Mouse (Mus musculus) neural tube, embryonic 12.5 days (tissue): Measurements from ENCODE around the gene Kdm2a. TPM values are rescaled to one million over a fixed set of nuclear protein-coding genes. Genes with fewer than 3 reads are reported as not detected.

Experiments used
- ATAC-seq: fragments of 200-750 bp; cut with Nextera tagmentation; 2 replicates; pipeline ENCODE4 v1.8.0; 2017; ENCODE audit warnings: low read depth, mild to moderate bottlenecking, moderate TSS enrichment, moderate library complexity; ENCODE audit not compliant: low FRiP score
- H3K27ac ChIP-seq: fragments of 300-500 bp; sonication (generic); 2 replicates; pipeline ENCODE4 v1.5.1; 2016
- H3K27me3 ChIP-seq: fragments of 300-500 bp; sonication (generic); replicated peaks from 2 replicates; pipeline ENCODE4 v1.6.1; 2016; ENCODE audit warnings: mild to moderate bottlenecking
- H3K36me3 ChIP-seq: fragments of 300-500 bp; sonication (generic); 2 replicates; pipeline ENCODE4 v1.6.1; 2016; ENCODE audit warnings: mild to moderate bottlenecking
- H3K4me1 ChIP-seq: fragments of 300-500 bp; sonication (generic); 2 replicates; pipeline ENCODE4 v1.6.1; 2016
- H3K4me2 ChIP-seq: fragments of 300-500 bp; sonication (generic); replicated peaks from 2 replicates; pipeline ENCODE4 v1.6.1; 2016; ENCODE audit warnings: mild to moderate bottlenecking
- H3K4me3 ChIP-seq: fragments of 300-500 bp; sonication (generic); 2 replicates; pipeline ENCODE4 v1.5.1; 2016
- H3K9ac ChIP-seq: fragments of 300-500 bp; sonication (generic); 2 replicates; pipeline ENCODE4 v1.6.1; 2016; ENCODE audit warnings: mild to moderate bottlenecking
- H3K9me3 ChIP-seq: fragments of 300-500 bp; sonication (generic); 2 replicates; pipeline ENCODE4 v1.6.1; 2016; ENCODE audit warnings: mild to moderate bottlenecking
- WGBS: fragments of 180-500 bp; shearing (Covaris S2); methylation state at CpG from one replicate; pipeline ENCODE4 v1.1.7; 2016; 5-methylcytosine and 5-hydroxymethylcytosine counted together
- polyA plus RNA-seq: library from polyadenylated mRNA; unstranded; fragments of >200 nt; fragmentation: Nextera tagmentation; extraction: Ambion mirVana; gene quantifications from 2 replicates; pipeline ENCODE4 v1.2.1, GENCODE M21; 2016

The Kdm2a gene
- polyA plus RNA-seq, 1 experiment from 2014 or later = 51.7 TPM

DNA sequence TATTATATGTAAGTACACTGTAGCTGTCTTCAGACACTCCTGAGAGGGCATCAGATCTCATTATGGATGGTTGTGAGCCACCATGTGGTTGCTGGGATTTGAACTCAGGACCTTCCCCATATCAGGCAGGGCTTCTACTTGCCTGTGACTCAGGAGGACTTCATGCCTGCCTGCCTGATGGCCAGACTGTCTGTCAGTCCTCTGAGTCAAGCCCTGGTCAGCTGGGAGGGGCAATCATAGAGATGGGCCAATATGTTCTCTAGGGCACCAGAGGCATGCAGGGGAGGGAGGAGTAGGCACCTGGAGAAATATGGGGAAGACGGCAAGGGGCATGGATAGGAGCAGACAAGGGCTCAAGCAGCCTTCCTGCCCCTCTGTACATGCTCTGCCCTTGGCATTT, 36.9 kb upstream of the Kdm2a start:
- 90% methylated on average over 1 of the region's 1 CpGs for WGBS
- H3K9ac ChIP-seq = no peak overlapping the region
- no peak for ATAC-seq
- peaks cover 19% of the 10 kb centered on the region for H3K27me3 ChIP-seq
- 0 out of 2 replicates have a peak, but pooled peaks cover 5% of the 10 kb centered on the region for H3K9me3 ChIP-seq
- no peaks in the 10 kb centered on the region for H3K36me3 ChIP-seq
- H3K27ac ChIP-seq = no peak overlapping the region
- peaks cover 11% of the 10 kb centered on the region for H3K4me1 ChIP-seq
- no peak overlapping the region for H3K4me3 ChIP-seq
- no peak overlapping the region for H3K4me2 ChIP-seq

DNA sequence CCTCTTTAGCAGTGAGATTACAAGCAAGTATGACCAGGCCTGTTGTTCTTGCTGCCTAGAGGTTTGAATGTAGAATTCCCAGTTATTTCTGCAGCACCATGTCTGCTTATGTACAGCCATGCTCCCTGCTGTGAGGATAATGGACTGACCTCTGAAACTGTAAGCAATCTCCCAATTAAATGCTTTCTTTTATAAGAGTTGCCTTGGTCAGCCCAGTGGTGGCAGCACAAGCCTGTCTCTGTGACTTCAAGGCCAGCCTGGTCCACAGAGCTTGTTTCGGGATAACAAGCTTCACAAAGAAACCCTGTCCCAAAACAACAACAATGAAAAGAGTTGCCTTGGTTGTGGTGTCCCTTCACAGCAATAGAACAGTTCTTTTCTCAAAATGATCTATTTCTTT, 35.7 kb upstream of the Kdm2a start:
- Histone ChIP-seq H3K27ac (no peak overlapping the region), H3K4me3 (no peak overlapping the region), H3K9ac (no peak overlapping the region), H3K4me1 (no peaks in the 10 kb centered on the region), H3K27me3 (peaks cover 7% of the 10 kb centered on the region), H3K4me2 (no peak overlapping the region), H3K36me3 (no peaks in the 10 kb centered on the region), H3K9me3 (0 out of 2 replicates have a peak, but pooled peaks cover 5% of the 10 kb centered on the region)
- WGBS = 88% methylated on average over 1 of the region's 1 CpGs
- no peak for ATAC-seq

DNA sequence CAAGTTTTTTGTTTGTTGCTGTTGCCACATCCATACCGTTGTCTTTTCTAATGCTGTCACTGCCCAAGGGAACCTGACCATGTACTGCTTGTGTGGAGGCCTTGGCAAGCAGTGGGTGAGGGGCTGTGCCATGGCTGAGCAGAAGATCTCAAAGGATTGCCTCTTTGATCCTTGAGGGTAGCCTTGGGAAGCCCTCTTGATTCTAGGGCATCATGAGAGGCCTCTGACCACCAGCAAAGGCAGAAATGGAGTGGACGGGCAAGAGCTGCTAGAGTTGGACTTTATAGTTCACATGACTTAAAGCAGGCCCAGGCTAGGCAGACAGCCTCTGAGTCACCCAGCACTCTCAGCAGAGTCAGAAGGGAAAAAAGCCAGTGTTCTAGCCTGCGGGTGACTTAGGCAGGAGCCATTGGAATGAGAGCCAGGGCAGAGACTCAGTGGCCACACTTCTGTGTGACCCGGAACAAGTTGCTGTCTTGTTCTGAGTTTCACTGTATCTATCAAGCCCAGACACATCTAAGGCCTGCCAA, 32.1 kb upstream of the Kdm2a start:
- no peak for ATAC-seq
- Histone ChIP-seq H3K4me2 (no peak overlapping the region), H3K9ac (no peak overlapping the region), H3K4me1 (no peaks in the 10 kb centered on the region), H3K27ac (no peak overlapping the region), H3K27me3 (no peaks in the 10 kb centered on the region), H3K9me3 (no peaks in the 10 kb centered on the region), H3K4me3 (no peak overlapping the region), H3K36me3 (no peaks in the 10 kb centered on the region)
- WGBS = 90% methylated on average over 4 of the region's 4 CpGs

DNA sequence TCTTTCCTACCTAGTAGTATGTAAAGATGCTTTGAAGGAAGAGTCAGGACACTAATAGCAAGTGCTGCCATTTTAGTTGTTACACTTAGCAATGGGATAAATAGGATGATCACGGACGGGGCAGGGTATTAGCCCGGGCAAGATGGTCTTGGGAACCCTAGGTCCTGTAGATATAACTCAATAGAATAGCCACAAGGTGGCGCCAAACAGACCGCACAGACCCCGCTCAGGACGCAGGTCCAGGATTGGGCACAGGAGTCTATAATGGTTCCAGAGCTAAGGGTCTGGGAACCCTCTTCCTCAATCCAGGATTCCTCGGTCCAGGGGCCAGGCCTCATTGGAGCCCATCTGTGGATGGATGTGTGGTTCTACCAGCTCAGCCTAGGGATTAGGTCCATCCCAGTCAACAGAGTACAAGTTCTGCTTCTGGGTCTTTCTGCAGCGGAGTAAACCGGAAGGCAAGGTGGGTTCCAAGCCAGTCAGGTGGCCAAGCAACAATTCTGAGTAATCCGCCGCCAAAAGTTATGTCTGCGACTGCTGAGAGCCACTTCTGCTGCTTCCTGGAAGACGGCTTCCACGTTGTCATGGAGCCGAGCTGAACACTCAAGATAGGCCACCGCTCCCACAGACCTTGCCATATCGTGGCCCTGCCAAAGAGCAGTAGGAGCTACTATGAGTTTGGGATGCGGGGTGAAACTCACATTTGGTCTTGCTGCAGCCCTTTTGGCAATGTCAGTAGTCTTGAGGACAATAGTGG, 27.7 kb upstream of the Kdm2a start:
- Histone ChIP-seq H3K4me2 (no peak overlapping the region), H3K27ac (no peak overlapping the region), H3K27me3 (no peaks in the 10 kb centered on the region), H3K9ac (no peak overlapping the region), H3K36me3 (no peaks in the 10 kb centered on the region), H3K4me3 (no peak overlapping the region), H3K9me3 (no peaks in the 10 kb centered on the region), H3K4me1 (no peaks in the 10 kb centered on the region)
- no peak for ATAC-seq
- WGBS = 75% methylated on average over 19 of the region's 19 CpGs

DNA sequence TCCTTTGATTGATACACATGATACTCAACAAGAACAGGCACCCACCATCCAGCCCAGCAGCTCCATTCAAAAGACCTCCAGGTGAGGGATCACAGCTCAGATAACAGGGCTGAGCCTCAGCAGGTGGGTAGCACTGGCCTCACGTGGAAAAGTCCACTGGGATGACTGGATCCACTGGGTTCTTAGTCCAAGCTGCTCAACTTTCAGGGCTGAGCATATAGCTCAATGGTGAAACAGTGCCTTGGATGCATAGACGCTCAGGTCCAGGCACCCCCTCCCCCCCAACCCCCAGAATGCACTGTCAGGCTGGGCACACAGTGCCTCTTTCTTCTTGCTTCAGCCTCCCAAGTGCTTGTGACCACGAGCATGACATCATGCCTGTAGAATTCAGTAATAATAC, 24.9 kb upstream of the Kdm2a start:
- Histone ChIP-seq H3K4me1 (no peaks in the 10 kb centered on the region), H3K9me3 (no peaks in the 10 kb centered on the region), H3K4me3 (no peak overlapping the region), H3K9ac (no peak overlapping the region), H3K27me3 (no peaks in the 10 kb centered on the region), H3K27ac (no peak overlapping the region), H3K4me2 (no peak overlapping the region), H3K36me3 (no peaks in the 10 kb centered on the region)
- WGBS = 84% methylated on average over 3 of the region's 3 CpGs
- no peak for ATAC-seq

DNA sequence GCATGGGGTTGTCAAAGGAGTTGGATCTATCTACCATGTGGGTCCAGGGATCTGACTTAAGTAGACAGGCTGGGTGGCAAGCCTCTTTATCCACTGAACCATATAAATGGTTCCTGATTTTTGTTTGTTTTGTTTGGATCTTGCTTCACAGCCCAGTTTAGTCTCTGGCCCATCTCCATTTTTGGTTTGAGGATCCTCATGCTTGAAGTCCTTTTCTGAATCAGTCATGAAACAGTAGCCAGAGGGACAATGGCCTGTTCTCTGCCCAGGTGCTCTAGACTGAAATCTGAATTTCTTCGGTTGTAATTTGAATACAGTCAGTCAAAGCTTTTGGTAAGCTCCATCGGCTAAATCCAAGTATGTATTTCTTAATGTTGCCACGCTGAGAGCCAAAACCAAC, 24.5 kb upstream of the Kdm2a start:
- H3K36me3 ChIP-seq = no peaks in the 10 kb centered on the region
- no peaks in the 10 kb centered on the region for H3K27me3 ChIP-seq
- no peak overlapping the region for H3K27ac ChIP-seq
- WGBS = 94% methylated on average over 3 of the region's 3 CpGs
- no peak overlapping the region for H3K4me3 ChIP-seq
- no peak overlapping the region for H3K9ac ChIP-seq
- ATAC-seq = no peak
- H3K4me2 ChIP-seq = no peak overlapping the region
- no peaks in the 10 kb centered on the region for H3K4me1 ChIP-seq
- no peaks in the 10 kb centered on the region for H3K9me3 ChIP-seq

DNA sequence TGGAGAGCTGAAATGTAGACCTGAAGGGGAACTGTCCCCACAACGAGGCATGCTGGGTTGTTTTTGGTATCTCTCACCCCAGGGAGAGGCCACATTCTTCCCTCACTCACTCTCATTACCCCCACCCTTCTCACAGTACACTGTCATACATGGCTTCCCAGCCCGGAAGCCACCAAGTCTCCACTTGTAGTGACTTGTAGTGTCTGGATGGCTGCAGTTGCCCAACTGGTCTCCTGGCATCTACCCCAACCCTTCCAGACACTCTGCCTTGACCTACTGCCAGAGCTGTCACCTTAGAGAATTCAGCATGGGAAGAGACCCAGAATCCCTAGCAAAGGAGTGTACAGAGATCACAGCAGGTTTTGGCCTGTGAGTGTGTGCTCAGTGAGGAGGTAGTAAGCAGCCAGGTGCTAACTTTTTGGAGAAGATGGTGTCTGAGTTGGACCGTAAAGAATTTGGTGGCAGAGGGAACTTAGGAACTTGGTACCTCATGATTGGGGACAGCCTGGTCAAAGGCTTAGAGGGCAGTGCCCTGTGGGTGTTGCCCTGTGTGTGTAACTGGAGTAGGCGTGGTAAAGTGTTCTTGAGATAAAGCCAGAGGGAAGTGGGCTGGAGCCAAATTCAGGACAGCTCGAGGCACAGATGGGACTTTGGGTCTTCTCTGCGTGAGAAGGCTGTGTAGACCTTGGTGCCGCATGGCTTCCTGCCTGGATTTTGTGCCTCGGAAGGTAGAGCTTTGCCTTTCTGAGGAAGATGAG, 22.2 kb upstream of the Kdm2a start:
- 86% methylated on average over 8 of the region's 8 CpGs for WGBS
- Histone ChIP-seq H3K4me3 (no peak overlapping the region), H3K27me3 (no peaks in the 10 kb centered on the region), H3K4me1 (no peaks in the 10 kb centered on the region), H3K27ac (no peak overlapping the region), H3K36me3 (no peaks in the 10 kb centered on the region), H3K9ac (no peak overlapping the region), H3K9me3 (no peaks in the 10 kb centered on the region), H3K4me2 (no peak overlapping the region)
- no peak for ATAC-seq

DNA sequence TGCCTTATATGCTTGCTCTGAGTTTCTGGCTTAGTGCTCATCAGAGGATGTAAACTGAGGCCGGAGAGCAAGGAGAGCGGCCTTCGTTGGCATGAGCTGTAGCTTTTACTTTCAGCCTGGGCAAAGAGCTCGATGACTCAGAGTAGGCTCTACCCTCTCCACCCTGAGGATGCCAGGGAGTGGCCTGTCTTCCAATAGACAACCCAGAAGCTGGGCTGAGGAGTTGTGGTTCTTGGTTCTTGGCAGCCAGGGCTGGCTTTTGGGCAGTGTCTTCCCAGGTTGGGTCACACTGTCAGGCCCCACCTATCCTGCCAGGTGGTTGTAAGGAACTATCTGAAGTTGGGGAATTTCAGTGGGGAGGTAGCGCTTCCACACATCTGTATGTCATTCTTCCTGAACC, 21.6 kb upstream of the Kdm2a start:
- Histone ChIP-seq H3K4me1 (no peaks in the 10 kb centered on the region), H3K27ac (no peak overlapping the region), H3K36me3 (no peaks in the 10 kb centered on the region), H3K4me3 (no peak overlapping the region), H3K27me3 (no peaks in the 10 kb centered on the region), H3K9me3 (no peaks in the 10 kb centered on the region), H3K9ac (no peak overlapping the region), H3K4me2 (no peak overlapping the region)
- no peak for ATAC-seq
- 94% methylated on average over 5 of the region's 5 CpGs for WGBS

DNA sequence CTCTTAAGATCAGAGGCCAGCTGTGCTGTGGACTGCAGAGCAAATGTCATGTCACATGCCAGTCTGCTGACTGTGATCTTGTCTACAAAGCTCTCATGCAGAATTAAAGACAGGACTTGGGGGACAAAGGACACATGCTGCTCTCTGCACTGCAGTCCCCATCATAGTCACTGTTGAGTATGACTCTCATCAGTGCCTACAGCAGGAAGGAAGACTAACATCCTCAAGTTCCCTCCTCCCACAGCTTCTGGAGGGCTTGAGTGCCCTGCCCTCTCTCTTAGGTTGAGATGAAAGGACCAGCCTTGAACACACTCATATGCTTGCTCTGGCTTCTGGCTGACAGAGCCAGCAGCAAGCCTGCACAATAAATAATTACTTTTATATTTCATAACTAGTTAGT, 19.6 kb upstream of the Kdm2a start:
- H3K27me3 ChIP-seq = no peaks in the 10 kb centered on the region
- no peak for ATAC-seq
- no peak overlapping the region for H3K4me3 ChIP-seq
- no peak overlapping the region for H3K4me2 ChIP-seq
- H3K9me3 ChIP-seq = no peaks in the 10 kb centered on the region
- no peak overlapping the region for H3K27ac ChIP-seq
- H3K4me1 ChIP-seq = no peaks in the 10 kb centered on the region
- H3K9ac ChIP-seq = no peak overlapping the region
- no peaks in the 10 kb centered on the region for H3K36me3 ChIP-seq

DNA sequence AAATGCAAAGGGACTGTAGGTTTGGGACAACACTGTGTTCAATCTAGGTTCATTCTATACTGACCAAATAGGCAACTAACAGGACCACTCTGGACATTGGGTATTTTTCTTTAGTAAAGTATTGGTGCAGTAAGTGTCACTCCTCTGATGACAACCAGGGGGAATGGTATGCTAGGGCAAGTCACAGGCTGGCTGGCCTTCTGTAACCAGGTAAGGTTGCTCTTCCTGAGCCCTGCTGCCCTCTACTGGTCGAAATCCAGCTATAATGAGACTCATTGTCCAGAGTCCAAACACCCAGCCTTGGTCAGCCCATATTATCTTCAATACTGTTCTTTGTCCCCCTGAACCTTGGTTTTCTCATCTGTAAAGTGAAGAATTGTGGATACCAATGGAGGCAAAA, 19.1 kb upstream of the Kdm2a start:
- no peaks in the 10 kb centered on the region for H3K4me1 ChIP-seq
- no peak for ATAC-seq

DNA sequence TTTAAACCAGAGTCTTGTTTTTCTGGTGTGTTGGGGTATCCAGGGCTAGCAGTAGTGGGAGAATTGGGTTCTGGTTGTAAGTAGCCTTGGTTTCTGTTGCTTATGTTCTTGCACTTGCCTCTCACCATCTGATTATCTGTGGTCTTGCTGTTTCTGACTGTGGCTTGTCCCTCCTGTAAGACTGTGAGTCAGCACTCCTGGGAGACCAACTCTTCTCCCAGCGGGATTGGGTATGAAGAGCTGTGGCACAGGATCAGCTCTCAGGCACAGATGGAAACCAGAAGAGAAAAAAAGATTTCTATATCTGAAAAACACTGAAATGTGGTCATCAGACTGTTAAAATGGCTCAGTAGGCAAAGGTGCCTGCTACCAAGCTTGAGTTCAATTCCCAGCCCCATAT, 16.5 kb upstream of the Kdm2a start:
- no peak for ATAC-seq
- H3K9ac ChIP-seq = no peak overlapping the region
- WGBS = 69% methylated on average over 1 of the region's 1 CpGs
- H3K27ac ChIP-seq = no peak overlapping the region
- no peak overlapping the region for H3K4me2 ChIP-seq
- H3K4me3 ChIP-seq = no peak overlapping the region
- H3K4me1 ChIP-seq = no peaks in the 10 kb centered on the region
- no peaks in the 10 kb centered on the region for H3K9me3 ChIP-seq
- no peaks in the 10 kb centered on the region for H3K27me3 ChIP-seq
- no peaks in the 10 kb centered on the region for H3K36me3 ChIP-seq

More for the DNA sequence above, 19.1 kb upstream of the Kdm2a start:
- Histone ChIP-seq H3K4me2 (no peak overlapping the region), H3K27me3 (no peaks in the 10 kb centered on the region), H3K36me3 (no peaks in the 10 kb centered on the region), H3K27ac (no peak overlapping the region), H3K9ac (no peak overlapping the region), H3K9me3 (no peaks in the 10 kb centered on the region), H3K4me3 (no peak overlapping the region)
- 0% methylated on average over 1 of the region's 1 CpGs for WGBS

DNA sequence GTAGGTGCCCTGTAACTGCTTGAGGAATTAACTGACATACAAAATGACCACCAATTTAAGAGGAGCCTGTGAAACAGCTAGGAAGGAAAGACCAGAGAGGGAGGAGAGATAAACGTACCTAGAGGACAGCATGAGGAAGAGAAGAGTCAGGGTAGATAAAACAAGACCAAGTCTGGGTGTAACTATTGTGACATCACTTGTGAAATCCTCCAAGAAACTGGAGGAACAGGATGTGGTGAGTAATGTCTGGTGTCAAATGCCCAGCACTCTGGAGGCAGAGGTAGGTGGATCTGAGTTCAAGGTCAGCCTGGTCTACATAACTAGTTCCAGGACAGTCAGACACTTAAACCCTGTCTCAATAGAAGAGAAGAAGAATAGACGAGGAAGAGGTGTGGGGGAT, 11.0 kb upstream of the Kdm2a start:
- WGBS = 59% methylated on average over 2 of the region's 2 CpGs
- Histone ChIP-seq H3K4me2 (no peak overlapping the region), H3K4me1 (no peaks in the 10 kb centered on the region), H3K27ac (no peak overlapping the region), H3K36me3 (no peaks in the 10 kb centered on the region), H3K9ac (no peak overlapping the region), H3K4me3 (no peak overlapping the region), H3K27me3 (no peaks in the 10 kb centered on the region), H3K9me3 (no peaks in the 10 kb centered on the region)
- no peak for ATAC-seq
